8 mouse cellular contexts compared by ENCODE assay signal in the genomic region with DNA sequence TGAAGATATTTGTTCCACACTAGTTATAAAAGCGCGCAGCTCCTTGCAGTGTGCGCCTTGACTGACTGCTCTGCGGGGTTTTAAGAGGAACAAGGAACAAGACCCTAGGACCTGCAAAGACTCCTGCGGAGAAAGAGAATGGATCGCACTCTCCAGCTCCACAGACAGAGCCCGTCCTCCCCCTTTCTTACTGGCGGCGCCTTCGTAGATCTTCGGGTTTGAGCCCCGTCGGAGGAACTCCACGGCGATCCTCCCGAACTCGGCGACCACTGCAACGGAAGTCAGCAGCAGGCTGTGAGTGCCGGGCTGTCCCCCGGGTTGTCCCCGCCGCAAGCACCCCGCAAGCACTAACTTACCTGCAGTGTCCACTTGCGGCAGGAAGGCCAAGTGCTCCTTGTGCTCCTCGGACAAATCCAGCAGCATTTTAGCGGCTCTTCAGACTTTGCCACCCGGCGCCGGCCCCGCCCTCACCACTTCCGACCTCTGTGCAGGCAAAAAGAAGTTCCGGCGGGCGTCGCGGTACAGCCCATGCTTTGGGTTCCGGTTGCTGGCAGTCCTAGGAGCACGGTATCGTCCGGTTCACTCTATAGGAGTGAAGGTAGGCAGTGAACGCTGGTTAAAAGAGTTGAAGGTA. TPM values are rescaled to one million over a fixed set of nuclear protein-coding genes. Genes with fewer than 3 reads are reported as not detected.
A peak's percentile ranks its signal among the peaks of the same experiment; 100 is the strongest.
DNase-seq lines count a peak whose midpoint lies in the region; ATAC-seq lines count a peak whose summit lies in the region.

Gene Commd2 (minus strand): TSS at position 485 of the 634 bp plus-strand sequence.

- intact Hi-C loops in gastrocnemius, postnatal 14 days (cut with DNase I; ENCODE audit: low total_unique reads), result no loop called here
- intact Hi-C loops in left cerebral cortex, postnatal 10 days (cut with DNase I), result no loop called here

- peak; percentile 98 for ATAC-seq in inflammation-experienced regulatory T-cells, adult 6 months
- peak; percentile 95 for ATAC-seq in megakaryocyte-erythroid progenitor cell, adult 5-6 weeks (replicated peaks; ENCODE audit: low FRiP score, low TSS enrichment, poor library complexity, severe bottlenecking)

- peak; percentile 90 for DNase-seq in adipocyte (ENCODE audit: low spot score)
- peak; percentile 92 for DNase-seq in embryo, embryonic 10 days (ENCODE audit: low spot score)
- peak; percentile 87 for DNase-seq in gastrocnemius, postnatal 14 days
- DNase-seq in left cerebral cortex, postnatal 10 days (ENCODE audit: extremely low spot score in 1 of 2, low spot score in 2 of 2), result peak; percentile 86 to 92
- DNase-seq in right cerebral cortex, postnatal 25 days, result peak; percentile 88
- peak; percentile 84 to 89 for DNase-seq in urinary bladder, postnatal 4 days (ENCODE audit: low spot score in 2 of 2)

RNA-seq across cellular contexts. Expression of gene Commd2, which starts in this region (rescaled TPM):
- total RNA-seq in gastrocnemius, postnatal 14 days (2021), result 10 to 100 TPM; 11.0 to 12.3 TPM
- 10 to 100 TPM; 68.5 to 75.1 (median 69.8) TPM for polyA plus RNA-seq in inflammation-experienced regulatory T-cells, adult 6 months (2017; shearing (Covaris generic))
- 10 to 100 TPM; 22.5 to 25.4 TPM for total RNA-seq in left cerebral cortex, postnatal 10 days (2021)
- total RNA-seq in megakaryocyte-erythroid progenitor cell, adult 5-6 weeks (2014; fragmentation: Nextera tagmentation), result 25.8 and 45.8 TPM in 2 replicates
- total RNA-seq in megakaryocyte-erythroid progenitor cell, adult 5-6 weeks (2017), result 14.6 and 14.9 TPM in 2 replicates

Comparison
In these comparisons a context has a peak if more than half of its experiments do, and no peak if none do; other contexts are left out.
1. Peak in every context shown above with its lines: DNase-seq and ATAC-seq.